Mouse (Mus musculus): ENCODE measurements around the gene Zfp651. TPM values are rescaled to one million over a fixed set of nuclear protein-coding genes. Genes with fewer than 3 reads are reported as not detected.
A peak's percentile ranks its signal among the peaks of the same experiment; 100 is the strongest.

Zfp651 gene
- polyA plus RNA-seq, 1 experiment from 2014 or later, result 13.0 TPM

DNA sequence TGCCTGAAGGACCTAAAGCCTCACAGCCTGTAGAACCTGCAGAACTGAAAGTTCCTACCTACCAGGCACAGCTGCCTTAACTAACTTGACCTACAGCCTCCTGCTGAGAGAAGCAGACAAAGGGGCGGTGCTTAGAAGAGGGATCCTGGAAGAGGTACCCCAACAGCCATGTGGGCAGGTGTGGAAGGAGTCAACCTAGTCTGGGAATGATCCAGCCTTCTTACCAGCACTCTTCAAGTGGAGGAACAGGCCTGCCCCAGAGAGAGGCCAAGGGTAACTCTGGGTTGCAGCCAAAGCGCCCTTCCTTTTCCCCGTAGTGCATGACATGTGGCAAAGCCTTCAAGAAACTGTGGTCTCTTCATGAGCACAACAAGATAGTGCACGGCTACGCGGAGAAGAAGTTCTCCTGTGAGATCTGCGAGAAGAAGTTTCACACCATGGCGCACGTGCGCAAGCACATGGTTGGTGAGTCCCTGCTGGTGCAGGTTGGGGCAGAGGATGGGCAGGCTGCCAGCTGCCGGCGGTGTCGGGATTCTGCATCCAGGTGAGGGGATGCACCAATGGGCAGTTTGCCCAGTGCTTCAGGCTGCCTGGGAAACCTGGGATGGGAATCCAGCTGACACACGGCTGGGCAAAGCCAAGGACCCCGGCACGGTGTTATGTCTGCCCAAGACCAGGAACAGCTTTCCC is 6.2 kb downstream of the Zfp651 start:
- H3K36me3 ChIP-seq, result peaks cover 22% of the 10 kb centered on the region
- no peaks in the 10 kb centered on the region for H3K27me3 ChIP-seq (replicated peaks)
- no peak overlapping the region for H3K27ac ChIP-seq
- H3K4me2 ChIP-seq (replicated peaks), result no peak overlapping the region
- H3K9me3 ChIP-seq, result no peaks in the 10 kb centered on the region
- no peak for ATAC-seq
- peaks cover 18% of the 10 kb centered on the region for H3K4me1 ChIP-seq (replicated peaks)
- no peak overlapping the region for H3K4me3 ChIP-seq (replicated peaks)
- WGBS, result 86% methylated on average over 16 of the region's 16 CpGs
- no peak overlapping the region for H3K9ac ChIP-seq

DNA sequence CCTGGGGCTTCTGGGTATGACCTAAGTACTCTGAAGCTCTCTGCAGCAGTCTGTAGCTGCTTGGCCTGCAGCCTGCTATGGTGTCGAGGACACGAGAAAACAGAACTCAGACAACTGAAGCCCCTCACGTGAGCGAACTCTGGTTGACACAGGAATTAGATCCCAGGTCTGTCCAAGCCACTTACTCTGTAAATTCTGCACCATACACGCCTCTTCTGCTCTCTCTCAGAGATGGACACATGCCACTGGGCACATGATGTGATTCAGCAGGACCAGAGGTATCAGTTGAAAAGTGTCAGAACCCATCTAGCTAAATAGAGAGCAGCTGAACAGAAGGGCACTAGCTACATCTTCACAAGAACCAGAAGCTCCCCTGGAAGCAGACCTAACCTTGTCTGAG is 13.3 kb downstream of the Zfp651 start:
- no peak overlapping the region for H3K4me3 ChIP-seq (replicated peaks)
- H3K4me2 ChIP-seq (replicated peaks), result no peak overlapping the region
- no peaks in the 10 kb centered on the region for H3K9me3 ChIP-seq
- H3K27me3 ChIP-seq (replicated peaks), result peaks cover 19% of the 10 kb centered on the region
- H3K9ac ChIP-seq, result no peak overlapping the region
- peaks cover 1% of the 10 kb centered on the region; the same call in 1 of the 2 replicates for H3K4me1 ChIP-seq (replicated peaks)
- no peak overlapping the region for H3K27ac ChIP-seq
- H3K36me3 ChIP-seq, result peaks cover 6% of the 10 kb centered on the region; the same call in 1 of the 2 replicates
- 60% methylated on average over 5 of the region's 5 CpGs for WGBS
- no peak for ATAC-seq

DNA sequence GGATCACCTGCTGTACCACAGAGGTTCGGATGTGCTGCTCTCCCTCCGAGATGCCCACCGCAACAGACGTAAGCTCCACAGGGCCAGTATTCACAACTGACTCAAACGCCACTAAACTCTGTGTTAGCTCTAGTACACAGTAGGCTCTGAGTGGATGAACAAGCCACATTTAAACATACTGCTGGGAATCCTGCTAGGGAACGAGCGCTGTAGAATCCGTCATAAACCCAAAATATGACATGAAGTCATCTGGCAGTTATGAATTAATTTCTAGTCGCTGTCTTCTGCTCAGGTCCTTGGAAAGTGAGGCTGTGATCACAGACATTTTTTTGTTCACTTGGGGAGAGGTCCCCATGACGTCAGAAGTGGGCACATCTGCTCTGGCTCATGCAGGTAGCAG is 16.8 kb downstream of the Zfp651 start:
- no peak for ATAC-seq

DNA sequence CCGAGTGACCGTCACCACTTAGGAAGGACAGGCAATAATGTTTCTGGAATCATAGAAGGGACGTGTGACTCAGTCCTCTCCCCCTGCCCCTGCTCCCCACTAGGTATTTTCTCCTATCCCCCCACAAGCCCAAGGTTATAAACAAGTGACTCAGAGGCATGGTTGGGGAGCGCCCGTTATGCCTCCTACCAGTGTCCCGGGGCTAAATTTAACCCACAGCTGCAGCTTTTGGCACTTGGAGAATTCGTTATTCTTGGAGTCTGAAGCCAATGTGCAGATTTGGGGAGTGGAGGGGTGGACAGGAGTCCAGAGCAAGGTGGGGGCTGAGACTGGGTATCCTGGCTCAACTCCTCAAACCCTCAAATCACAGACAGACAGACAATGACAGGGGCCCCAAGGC is 17.4 kb downstream of the Zfp651 start:
- WGBS, result 80% methylated on average over 7 of the region's 7 CpGs
- no peak for ATAC-seq

More for the DNA sequence above, 16.8 kb downstream of the Zfp651 start:
- no peaks in the 10 kb centered on the region for H3K9me3 ChIP-seq
- H3K27me3 ChIP-seq (replicated peaks), result peaks cover 45% of the 10 kb centered on the region
- peaks cover 12% of the 10 kb centered on the region for H3K4me1 ChIP-seq (replicated peaks)
- no peaks in the 10 kb centered on the region for H3K36me3 ChIP-seq
- no peak overlapping the region for H3K4me3 ChIP-seq (replicated peaks)
- no peak overlapping the region for H3K9ac ChIP-seq
- 78% methylated on average over 10 of the region's 10 CpGs for WGBS
- no peak overlapping the region for H3K4me2 ChIP-seq (replicated peaks)
- no peak overlapping the region for H3K27ac ChIP-seq

DNA sequence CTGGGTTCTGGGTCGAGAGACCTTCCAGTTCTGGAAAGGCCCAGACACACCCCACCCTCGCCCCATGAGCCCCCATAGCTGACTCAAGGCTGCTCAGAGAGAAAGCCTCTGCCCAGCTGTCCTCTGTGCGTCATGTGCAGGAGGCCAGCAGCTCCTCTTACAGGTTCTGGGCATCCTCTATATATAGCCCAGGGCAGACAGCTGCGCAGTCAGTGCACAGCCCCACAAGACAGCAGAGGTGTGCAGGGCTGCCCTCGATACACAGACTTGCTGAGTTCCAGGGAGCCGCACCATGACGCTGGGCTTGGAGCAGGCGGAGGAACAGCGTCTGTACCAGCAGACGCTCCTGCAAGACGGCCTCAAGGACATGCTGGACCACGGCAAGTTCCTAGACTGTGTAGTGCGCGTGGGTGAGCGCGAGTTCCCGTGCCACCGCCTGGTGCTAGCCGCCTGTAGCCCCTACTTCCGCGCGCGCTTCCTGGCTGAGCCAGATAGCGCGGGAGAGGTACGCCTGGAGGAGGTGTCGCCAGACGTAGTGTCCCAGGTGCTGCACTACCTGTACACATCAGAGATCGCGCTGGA is 18.4 kb downstream of the Zfp651 start, which contains the start of gene Klhl40:
TSS of gene Klhl40 (plus strand) at position 124 of the 582 bp plus-strand sequence.
- peak; percentile 63 for ATAC-seq
- Histone ChIP-seq H3K9me3 (no peaks in the 10 kb centered on the region), H3K36me3 (no peaks in the 10 kb centered on the region), H3K9ac (peak within 1 kb of the TSS; percentile 20; the same call in 1 of the 2 replicates), H3K27ac (no peak within 1 kb of the TSS), H3K4me3 (replicated peaks) (peak within 1 kb of the TSS; percentile 35), H3K4me2 (replicated peaks) (peak within 1 kb of the TSS; percentile 74), H3K27me3 (replicated peaks) (peaks cover 45% of the 10 kb centered on the region), H3K4me1 (replicated peaks) (peaks cover 12% of the 10 kb centered on the region)
- WGBS, result 17% methylated on average over 30 of the region's 30 CpGs

More for the DNA sequence above, 17.4 kb downstream of the Zfp651 start:
- no peak overlapping the region for H3K4me2 ChIP-seq (replicated peaks)
- peaks cover 45% of the 10 kb centered on the region for H3K27me3 ChIP-seq (replicated peaks)
- H3K4me3 ChIP-seq (replicated peaks), result no peak overlapping the region
- H3K9me3 ChIP-seq, result no peaks in the 10 kb centered on the region
- H3K36me3 ChIP-seq, result no peaks in the 10 kb centered on the region
- H3K4me1 ChIP-seq (replicated peaks), result peaks cover 12% of the 10 kb centered on the region
- H3K9ac ChIP-seq, result no peak overlapping the region
- no peak overlapping the region for H3K27ac ChIP-seq

DNA sequence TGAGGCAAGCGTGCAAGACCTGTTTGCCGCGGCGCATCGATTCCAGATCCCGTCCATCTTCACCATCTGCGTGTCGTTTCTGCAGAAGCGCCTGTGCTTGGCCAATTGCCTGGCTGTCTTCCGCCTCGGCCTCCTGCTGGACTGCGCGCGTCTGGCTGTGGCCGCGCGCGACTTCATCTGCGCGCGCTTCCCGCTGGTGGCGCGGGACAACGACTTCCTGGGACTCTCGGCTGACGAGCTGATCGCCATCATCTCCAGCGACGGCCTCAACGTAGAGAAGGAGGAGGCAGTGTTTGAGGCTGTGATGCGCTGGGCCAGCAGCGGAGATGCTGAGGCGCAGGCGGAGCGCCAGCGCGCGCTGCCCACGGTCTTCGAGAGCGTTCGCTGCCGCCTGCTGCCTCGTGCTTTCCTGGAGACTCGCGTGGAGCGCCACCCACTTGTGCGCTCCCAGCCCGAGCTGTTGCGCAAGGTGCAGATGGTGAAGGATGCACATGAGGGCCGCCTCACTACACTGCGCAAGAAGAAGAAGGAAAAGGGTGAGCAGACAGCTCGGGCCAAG is 19.0 kb downstream of the Zfp651 start:
- Histone ChIP-seq H3K9me3 (no peaks in the 10 kb centered on the region), H3K4me1 (replicated peaks) (peaks cover 12% of the 10 kb centered on the region), H3K4me2 (replicated peaks) (peak overlapping the region; percentile 74), H3K9ac (peak overlapping the region; percentile 20; the same call in 1 of the 2 replicates), H3K4me3 (replicated peaks) (peak overlapping the region; percentile 35), H3K27me3 (replicated peaks) (peaks cover 45% of the 10 kb centered on the region), H3K36me3 (no peaks in the 10 kb centered on the region), H3K27ac (no peak overlapping the region)
- peak; percentile 41; the same call in 1 of the 2 replicates for ATAC-seq
- WGBS, result 14% methylated on average over 54 of the region's 54 CpGs

DNA sequence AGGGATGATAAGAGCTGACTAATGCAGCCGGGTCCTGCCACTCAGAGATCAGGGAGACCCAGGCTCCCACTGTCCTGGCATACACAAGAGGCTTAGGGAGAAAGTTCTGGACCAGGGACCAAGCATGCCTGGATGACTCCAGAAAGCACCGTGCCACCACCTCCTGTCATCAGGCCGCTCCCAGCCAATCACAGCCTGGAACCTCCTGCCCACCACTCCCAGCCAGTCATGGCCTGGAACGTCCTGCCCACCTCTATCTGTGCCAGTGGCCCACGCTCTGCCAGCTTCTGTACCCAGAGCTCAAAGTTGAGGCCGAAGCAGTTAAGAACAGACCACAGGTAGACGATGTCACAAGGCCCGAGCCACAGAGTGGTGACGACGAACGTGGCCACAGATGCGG is 25.7 kb downstream of the Zfp651 start:
- Histone ChIP-seq H3K4me3 (replicated peaks) (no peak overlapping the region), H3K9me3 (no peaks in the 10 kb centered on the region), H3K27me3 (replicated peaks) (peaks cover 9% of the 10 kb centered on the region), H3K4me2 (replicated peaks) (no peak overlapping the region), H3K27ac (no peak overlapping the region), H3K4me1 (replicated peaks) (no peaks in the 10 kb centered on the region), H3K36me3 (no peaks in the 10 kb centered on the region), H3K9ac (no peak overlapping the region)
- WGBS, result 89% methylated on average over 12 of the region's 12 CpGs
- no peak for ATAC-seq

DNA sequence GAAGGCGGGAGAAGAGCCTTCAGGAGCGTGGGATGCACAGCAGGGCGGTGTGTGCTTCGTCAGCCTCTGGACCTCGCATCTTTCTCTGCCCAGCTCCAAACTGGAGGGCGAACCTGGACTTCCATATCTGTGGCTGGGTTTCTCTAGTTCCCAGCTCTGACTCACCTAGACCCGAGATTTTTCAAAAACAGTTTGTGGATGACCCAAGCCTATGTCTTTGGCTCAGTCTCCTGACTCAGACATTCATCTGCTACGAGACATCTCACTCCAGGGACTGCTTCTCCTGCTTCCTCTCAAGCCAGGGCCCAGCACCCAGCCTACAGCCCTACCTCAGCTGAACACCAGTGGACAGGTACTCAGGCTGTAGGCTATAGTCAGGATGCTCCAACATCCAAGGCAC is 26.1 kb downstream of the Zfp651 start:
- no peaks in the 10 kb centered on the region for H3K4me1 ChIP-seq (replicated peaks)
- no peak overlapping the region for H3K27ac ChIP-seq
- H3K9me3 ChIP-seq, result no peaks in the 10 kb centered on the region
- H3K9ac ChIP-seq, result no peak overlapping the region
- no peaks in the 10 kb centered on the region for H3K36me3 ChIP-seq
- H3K4me3 ChIP-seq (replicated peaks), result no peak overlapping the region
- 81% methylated on average over 8 of the region's 8 CpGs for WGBS
- peaks cover 7% of the 10 kb centered on the region for H3K27me3 ChIP-seq (replicated peaks)
- H3K4me2 ChIP-seq (replicated peaks), result no peak overlapping the region
- ATAC-seq, result no peak

DNA sequence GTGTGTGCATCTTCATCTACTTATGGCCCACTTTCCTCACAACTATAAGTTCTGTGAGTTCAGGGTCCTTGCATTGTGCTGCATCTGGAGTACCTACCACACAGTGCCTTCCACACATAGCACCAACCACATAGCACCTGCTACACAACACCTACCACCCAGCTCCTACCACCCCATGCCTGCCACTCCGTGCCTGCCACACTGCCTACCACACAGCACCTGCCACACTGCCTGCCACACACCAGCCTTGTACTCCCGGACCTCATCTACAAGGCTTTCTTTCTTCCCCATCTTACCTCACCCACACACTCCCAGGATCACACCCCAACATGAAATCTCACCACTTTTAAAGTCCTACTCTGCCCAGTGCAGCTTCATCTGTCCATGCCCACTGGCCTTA is 27.2 kb downstream of the Zfp651 start:
- H3K4me3 ChIP-seq (replicated peaks), result no peak overlapping the region
- H3K4me2 ChIP-seq (replicated peaks), result no peak overlapping the region
- peaks cover 3% of the 10 kb centered on the region for H3K4me1 ChIP-seq (replicated peaks)
- H3K9ac ChIP-seq, result no peak overlapping the region
- no peaks in the 10 kb centered on the region; the same call in 1 of the 2 replicates for H3K27me3 ChIP-seq (replicated peaks)
- ATAC-seq, result no peak
- 70% methylated on average over 2 of the region's 2 CpGs for WGBS
- no peaks in the 10 kb centered on the region for H3K9me3 ChIP-seq
- no peaks in the 10 kb centered on the region for H3K36me3 ChIP-seq
- no peak overlapping the region for H3K27ac ChIP-seq

DNA sequence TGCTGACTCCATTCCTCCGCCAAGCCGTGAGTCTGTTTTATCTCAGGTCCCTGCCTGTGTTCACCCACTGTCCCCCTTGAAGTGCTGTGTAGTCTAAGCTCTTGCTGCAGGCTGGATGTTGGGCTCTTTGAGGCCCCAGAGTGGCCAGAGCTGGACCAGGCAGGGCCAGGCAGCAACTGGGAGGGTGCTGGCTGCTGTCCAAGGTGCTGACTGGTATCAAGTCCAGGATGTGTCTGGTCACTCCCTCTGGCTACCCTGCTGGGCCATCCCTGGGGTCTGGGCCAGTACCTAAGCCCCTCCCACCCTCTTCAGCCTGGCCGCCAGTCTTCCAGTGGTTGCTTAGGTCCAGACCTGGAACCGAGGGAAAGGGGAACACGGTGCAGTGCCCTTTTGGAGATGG is 32.1 kb downstream of the Zfp651 start:
- H3K27ac ChIP-seq, result 0 out of 2 replicates have a peak overlapping the region, but pooled peaks have one; percentile 3

DNA sequence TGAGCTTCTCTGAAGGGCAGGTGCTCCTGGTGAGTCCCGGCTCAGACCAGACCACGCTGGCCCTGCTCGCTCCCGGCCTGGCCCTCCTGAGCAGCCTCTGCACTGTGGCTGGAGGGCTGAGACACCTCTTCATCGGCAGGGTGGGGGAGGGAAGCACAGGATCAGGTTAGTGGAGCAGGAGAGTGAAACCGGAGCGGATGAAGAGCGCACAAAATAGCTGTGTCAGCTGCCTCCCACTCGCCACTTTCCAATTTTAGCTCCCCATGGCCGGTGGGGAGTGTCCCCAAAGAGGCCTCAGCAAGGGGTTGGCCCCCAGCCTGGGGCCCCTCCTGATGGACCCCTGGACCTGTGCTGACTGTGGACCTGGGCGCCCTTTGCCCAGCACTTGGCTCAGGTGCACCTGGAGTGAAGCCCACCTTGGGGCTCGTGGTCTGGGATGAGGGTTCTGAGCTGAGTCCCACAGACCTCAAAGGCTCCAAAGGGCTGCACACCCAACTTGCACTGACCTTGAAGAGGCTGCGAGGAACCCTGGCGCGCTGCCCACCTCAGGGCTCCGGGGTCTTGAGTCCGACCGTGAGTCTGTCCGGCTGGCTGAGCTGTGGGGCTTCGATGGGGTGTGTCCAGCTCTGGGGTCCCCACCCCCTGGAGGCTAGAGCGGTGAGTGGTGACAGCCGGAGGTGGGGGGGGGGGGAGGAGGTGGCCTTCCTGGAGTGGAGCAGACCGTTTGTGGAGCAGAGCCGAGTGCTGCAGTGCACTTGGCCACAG is 32.8 kb downstream of the Zfp651 start, which contains the start of gene Hhatl:
TSS of gene Hhatl (minus strand) at position 751 of the 765 bp plus-strand sequence.
- 46% methylated on average over 24 of the region's 24 CpGs for WGBS
- no peaks in the 10 kb centered on the region; the same call in 1 of the 2 replicates for H3K27me3 ChIP-seq (replicated peaks)
- H3K27ac ChIP-seq, result 0 out of 2 replicates have a peak within 1 kb of the TSS, but pooled peaks have one; percentile 3
- no peaks in the 10 kb centered on the region for H3K36me3 ChIP-seq
- no peaks in the 10 kb centered on the region for H3K9me3 ChIP-seq
- peak; percentile 18; the same call in 1 of the 2 replicates for ATAC-seq
- no peak within 1 kb of the TSS for H3K4me3 ChIP-seq (replicated peaks)
- H3K4me1 ChIP-seq (replicated peaks), result peaks cover 15% of the 10 kb centered on the region
- peak within 1 kb of the TSS; percentile 6; the same call in 1 of the 2 replicates for H3K4me2 ChIP-seq (replicated peaks)
- no peak within 1 kb of the TSS for H3K9ac ChIP-seq

More for the DNA sequence above, 32.1 kb downstream of the Zfp651 start:
- ATAC-seq, result peak; percentile 76
- Histone ChIP-seq H3K4me1 (replicated peaks) (peaks cover 15% of the 10 kb centered on the region), H3K27me3 (replicated peaks) (no peaks in the 10 kb centered on the region; the same call in 1 of the 2 replicates), H3K9ac (no peak overlapping the region), H3K36me3 (no peaks in the 10 kb centered on the region), H3K4me3 (replicated peaks) (no peak overlapping the region), H3K4me2 (replicated peaks) (peak overlapping the region; percentile 6; the same call in 1 of the 2 replicates), H3K9me3 (no peaks in the 10 kb centered on the region)
- 9% methylated on average over 5 of the region's 5 CpGs for WGBS

Data from intestine, embryonic 15.5 days (tissue).